Mouse (Mus musculus): ENCODE data around the gene Mkrn2os. TPM values are rescaled to one million over a fixed set of nuclear protein-coding genes. Genes with fewer than 3 reads are reported as not detected.
"Not testable (repeated sequence)": the region's sequence is repeated elsewhere in the genome, so short reads cannot be mapped to it uniquely, and the experiment has no call there.

Mkrn2os gene
- polyA plus RNA-seq (2012; ENCODE audit: insufficient read depth, insufficient read length, low replicate concordance, missing spikeins), result not detected in 2 replicates

DNA sequence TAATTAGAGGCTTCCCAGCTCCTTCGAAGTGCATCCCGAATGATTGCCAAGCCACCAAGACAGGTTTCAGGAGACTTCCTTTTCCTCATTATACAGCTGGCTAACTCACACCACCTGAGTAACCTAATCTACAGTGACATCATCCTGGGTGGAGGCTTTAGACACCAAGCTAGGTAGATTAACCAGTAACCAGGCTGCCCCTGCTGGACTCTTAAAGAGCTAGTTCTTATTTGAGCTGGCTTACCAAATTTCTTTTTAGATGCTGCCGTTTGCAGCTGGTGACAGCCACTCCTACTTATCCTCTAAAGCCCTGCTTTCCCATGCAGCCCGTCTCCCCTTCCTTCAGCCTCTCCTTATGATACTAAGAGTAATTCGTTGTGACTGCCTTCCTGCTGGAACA, at the start of gene Mkrn2os:
Mkrn2os (minus strand) TSS at position 119 of the 400 bp plus-strand sequence.
- no peak for TF ChIP-seq POLR2A (IDR thresholded peaks at IDR 0.05; ENCODE audit: insufficient read depth, low read depth, low read length)
- no peak for TF ChIP-seq CTCF (IDR thresholded peaks at IDR 0.05; ENCODE audit: insufficient read depth, low read depth, low read length)
- Histone ChIP-seq H3K4me1 (ENCODE audit: control insufficient read depth, insufficient read depth, low read length) (no peaks in the 10 kb centered on the region), H3K27ac (ENCODE audit: insufficient read depth, low read depth, low read length) (no peak within 1 kb of the TSS), H3K4me3 (ENCODE audit: insufficient read depth, low read depth, low read length) (no peak within 1 kb of the TSS)
- 63% methylated on average over 5 of the region's 5 CpGs for WGBS

DNA sequence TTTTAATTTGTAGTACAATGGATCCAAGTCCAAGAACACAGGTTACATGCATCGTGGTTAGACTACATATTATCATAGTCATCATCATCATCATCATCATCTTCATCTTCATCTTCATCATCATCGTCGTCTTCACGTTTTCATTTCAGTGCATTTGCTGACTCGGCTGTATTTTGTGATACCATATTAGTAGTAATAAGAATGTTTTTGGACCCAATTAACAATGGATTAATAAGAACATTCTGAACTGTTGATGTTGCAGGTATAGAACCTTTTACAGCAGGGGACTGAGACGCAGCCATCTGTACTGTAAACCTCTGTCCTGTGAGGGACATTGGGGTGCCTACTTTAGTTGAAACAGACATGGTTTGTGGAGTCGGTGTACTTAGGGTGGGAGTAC, 45.8 kb upstream of the Mkrn2os start:
- 94% methylated on average over 7 of the region's 7 CpGs for WGBS
- not testable (repeated sequence) for H3K4me3 ChIP-seq (ENCODE audit: insufficient read depth, low read depth, low read length); H3K27ac ChIP-seq (ENCODE audit: insufficient read depth, low read depth, low read length); H3K4me1 ChIP-seq (ENCODE audit: control insufficient read depth, insufficient read depth, low read length)

GRCm38 (mm10) chr6:115634015-115634414, 41.6 kb upstream of the Mkrn2os start:
- H3K27ac ChIP-seq (ENCODE audit: insufficient read depth, low read depth, low read length), result no peak overlapping the region
- no peak overlapping the region for H3K4me3 ChIP-seq (ENCODE audit: insufficient read depth, low read depth, low read length)
- WGBS, result 89% methylated on average over 2 of the region's 2 CpGs
- TF ChIP-seq CTCF (IDR thresholded peaks at IDR 0.05; ENCODE audit: insufficient read depth, low read depth, low read length) (no peak), POLR2A (IDR thresholded peaks at IDR 0.05; ENCODE audit: insufficient read depth, low read depth, low read length) (no peak)
- no peaks in the 10 kb centered on the region for H3K4me1 ChIP-seq (ENCODE audit: control insufficient read depth, insufficient read depth, low read length)

DNA sequence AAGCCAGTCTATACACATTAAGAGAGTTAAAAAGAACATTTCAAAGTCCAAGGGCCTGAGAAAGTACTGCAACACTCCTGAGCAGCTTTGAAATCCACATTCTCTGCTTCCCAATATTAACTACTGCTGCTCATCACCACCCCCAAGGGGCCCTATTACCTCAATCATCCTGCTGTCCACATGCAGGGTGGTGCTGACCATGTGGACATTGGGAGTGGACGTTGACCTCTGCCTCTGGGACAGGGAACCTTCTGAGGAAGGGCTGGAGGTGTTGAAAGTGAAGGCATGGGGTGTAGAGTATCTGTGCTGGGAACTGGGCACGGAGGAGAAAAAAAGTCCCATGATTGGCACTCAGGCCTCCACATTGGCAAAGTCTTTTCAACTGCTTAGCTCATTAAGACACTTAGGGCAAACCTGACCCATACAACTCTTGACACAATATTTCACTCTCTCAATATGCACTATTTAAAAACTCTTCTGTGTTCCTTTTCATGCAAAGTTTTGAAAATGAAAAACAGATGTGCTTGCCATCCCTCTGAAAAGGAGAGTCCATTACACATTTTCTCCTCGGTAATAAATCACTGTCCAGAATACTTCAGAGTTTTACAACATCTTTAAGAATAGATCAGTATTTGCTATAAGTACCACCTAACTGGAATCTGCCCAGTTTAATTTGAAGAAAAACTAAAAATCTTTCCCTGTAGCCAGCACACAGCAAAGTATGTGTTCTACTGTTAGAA, 38.9 kb upstream of the Mkrn2os start:
- Histone ChIP-seq H3K4me3 (ENCODE audit: insufficient read depth, low read depth, low read length) (no peak overlapping the region), H3K27ac (ENCODE audit: insufficient read depth, low read depth, low read length) (no peak overlapping the region), H3K4me1 (ENCODE audit: control insufficient read depth, insufficient read depth, low read length) (no peaks in the 10 kb centered on the region)
- 73% methylated on average over 3 of the region's 3 CpGs for WGBS
- TF ChIP-seq POLR2A (IDR thresholded peaks at IDR 0.05; ENCODE audit: insufficient read depth, low read depth, low read length) (no peak), CTCF (IDR thresholded peaks at IDR 0.05; ENCODE audit: insufficient read depth, low read depth, low read length) (no peak)

- TF ChIP-seq POLR2A (IDR thresholded peaks at IDR 0.05; ENCODE audit: insufficient read depth, low read depth, low read length), result no peak
- no peak overlapping the region for H3K4me3 ChIP-seq (ENCODE audit: insufficient read depth, low read depth, low read length)
- 80% methylated on average over 5 of the region's 5 CpGs for WGBS
- H3K4me1 ChIP-seq (ENCODE audit: control insufficient read depth, insufficient read depth, low read length), result no peaks in the 10 kb centered on the region
- no peak overlapping the region for H3K27ac ChIP-seq (ENCODE audit: insufficient read depth, low read depth, low read length)
These were observed 33.7 kb upstream of the Mkrn2os start for GRCm38 (mm10) chr6:115626121-115626520.

- no peak overlapping the region for H3K4me3 ChIP-seq (ENCODE audit: insufficient read depth, low read depth, low read length)
- 72% methylated on average over 1 of the region's 1 CpGs for WGBS
- TF ChIP-seq CTCF (IDR thresholded peaks at IDR 0.05; ENCODE audit: insufficient read depth, low read depth, low read length) (no peak), POLR2A (IDR thresholded peaks at IDR 0.05; ENCODE audit: insufficient read depth, low read depth, low read length) (no peak)
- H3K4me1 ChIP-seq (ENCODE audit: control insufficient read depth, insufficient read depth, low read length), result peaks cover 3% of the 10 kb centered on the region; the same call in 1 of the 2 replicates
- H3K27ac ChIP-seq (ENCODE audit: insufficient read depth, low read depth, low read length), result no peak overlapping the region
These were observed 28.6 kb upstream of the Mkrn2os start for GRCm38 (mm10) chr6:115620942-115621341.

DNA sequence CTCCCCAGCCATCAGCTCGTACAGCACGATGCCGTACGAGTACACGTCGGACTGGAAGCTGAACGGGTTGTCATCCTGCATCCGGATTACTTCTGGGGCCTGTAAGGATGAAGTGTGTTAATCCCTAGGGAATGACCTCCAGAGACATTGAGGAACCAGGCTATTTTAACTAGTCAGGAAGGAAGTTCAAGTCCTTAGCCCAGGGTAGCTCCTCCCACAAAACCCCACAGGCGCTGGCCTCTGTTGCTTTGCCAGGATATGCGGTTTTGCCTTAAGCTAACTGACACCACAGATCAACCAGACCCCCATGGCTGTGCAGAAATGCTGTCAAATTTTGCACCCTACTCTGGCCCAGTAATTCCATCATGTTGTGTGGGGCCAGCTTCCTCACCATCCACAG, 27.4 kb upstream of the Mkrn2os start:
- TF ChIP-seq POLR2A (IDR thresholded peaks at IDR 0.05; ENCODE audit: insufficient read depth, low read depth, low read length) (no peak), CTCF (IDR thresholded peaks at IDR 0.05; ENCODE audit: insufficient read depth, low read depth, low read length) (no peak)
- 79% methylated on average over 10 of the region's 10 CpGs for WGBS
- Histone ChIP-seq H3K27ac (ENCODE audit: insufficient read depth, low read depth, low read length) (no peak overlapping the region), H3K4me3 (ENCODE audit: insufficient read depth, low read depth, low read length) (no peak overlapping the region), H3K4me1 (ENCODE audit: control insufficient read depth, insufficient read depth, low read length) (peaks cover 3% of the 10 kb centered on the region; the same call in 1 of the 2 replicates)

GRCm38 (mm10) chr6:115615983-115616382, 23.6 kb upstream of the Mkrn2os start:
- peak overlapping the region; percentile 22 for H3K27ac ChIP-seq (ENCODE audit: insufficient read depth, low read depth, low read length)
- 76% methylated on average over 3 of the region's 3 CpGs for WGBS
- no peak for TF ChIP-seq POLR2A (IDR thresholded peaks at IDR 0.05; ENCODE audit: insufficient read depth, low read depth, low read length)

DNA sequence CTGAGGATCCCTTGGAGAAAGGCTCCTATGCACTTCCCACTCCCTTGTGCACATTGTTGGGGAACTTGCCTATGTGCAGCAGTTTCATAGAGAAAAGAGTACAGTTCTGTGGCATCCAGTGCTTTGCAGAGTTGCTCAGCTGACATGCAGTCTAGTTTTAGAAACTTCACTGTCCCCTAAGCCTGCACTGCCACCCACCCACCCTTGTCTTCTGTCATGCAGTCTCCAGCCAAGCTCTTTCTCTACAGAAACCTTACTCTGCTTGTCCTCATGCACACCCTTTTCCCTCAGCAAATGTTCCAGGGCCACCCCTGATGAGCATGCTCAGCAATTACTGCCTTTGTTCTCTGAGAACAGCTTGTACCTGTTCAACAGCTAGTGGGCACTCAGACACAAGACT, 21.4 kb upstream of the Mkrn2os start:
- peaks cover 7% of the 10 kb centered on the region for H3K4me1 ChIP-seq (ENCODE audit: control insufficient read depth, insufficient read depth, low read length)
- H3K27ac ChIP-seq (ENCODE audit: insufficient read depth, low read depth, low read length), result peak overlapping the region; percentile 12
- no peak overlapping the region for H3K4me3 ChIP-seq (ENCODE audit: insufficient read depth, low read depth, low read length)
- no peak for TF ChIP-seq POLR2A (IDR thresholded peaks at IDR 0.05; ENCODE audit: insufficient read depth, low read depth, low read length)
- no peak for TF ChIP-seq CTCF (IDR thresholded peaks at IDR 0.05; ENCODE audit: insufficient read depth, low read depth, low read length)

More at GRCm38 (mm10) chr6:115615983-115616382, 23.6 kb upstream of the Mkrn2os start:
- Histone ChIP-seq H3K4me3 (ENCODE audit: insufficient read depth, low read depth, low read length) (no peak overlapping the region), H3K4me1 (ENCODE audit: control insufficient read depth, insufficient read depth, low read length) (peaks cover 7% of the 10 kb centered on the region)

DNA sequence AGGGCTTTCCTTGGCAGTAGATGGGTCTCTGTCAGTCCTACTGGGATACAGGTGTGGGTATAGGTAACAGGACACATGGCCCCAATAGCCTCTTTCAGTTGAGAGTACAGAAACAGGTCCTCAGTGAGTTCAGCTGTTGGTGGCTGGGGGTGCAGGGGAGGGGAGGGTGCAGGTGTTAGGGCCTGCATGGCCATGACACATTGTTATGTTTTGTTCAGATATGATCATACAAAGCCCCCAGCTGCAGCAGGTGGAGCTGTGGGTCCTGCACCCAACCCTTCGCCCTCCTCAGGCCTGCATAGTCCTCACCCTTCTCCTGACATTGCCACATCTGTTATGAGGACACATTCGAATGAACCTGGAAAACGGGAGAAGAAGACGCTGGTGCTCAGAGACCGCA, 17.9 kb upstream of the Mkrn2os start:
- Histone ChIP-seq H3K4me1 (ENCODE audit: control insufficient read depth, insufficient read depth, low read length) (peaks cover 16% of the 10 kb centered on the region), H3K4me3 (ENCODE audit: insufficient read depth, low read depth, low read length) (no peak overlapping the region), H3K27ac (ENCODE audit: insufficient read depth, low read depth, low read length) (no peak overlapping the region)
- TF ChIP-seq POLR2A (IDR thresholded peaks at IDR 0.05; ENCODE audit: insufficient read depth, low read depth, low read length) (no peak), CTCF (IDR thresholded peaks at IDR 0.05; ENCODE audit: insufficient read depth, low read depth, low read length) (no peak)
- WGBS, result 92% methylated on average over 5 of the region's 5 CpGs
